Comparison of ENCODE assay signal across 12 mouse cellular contexts in the genomic region with DNA sequence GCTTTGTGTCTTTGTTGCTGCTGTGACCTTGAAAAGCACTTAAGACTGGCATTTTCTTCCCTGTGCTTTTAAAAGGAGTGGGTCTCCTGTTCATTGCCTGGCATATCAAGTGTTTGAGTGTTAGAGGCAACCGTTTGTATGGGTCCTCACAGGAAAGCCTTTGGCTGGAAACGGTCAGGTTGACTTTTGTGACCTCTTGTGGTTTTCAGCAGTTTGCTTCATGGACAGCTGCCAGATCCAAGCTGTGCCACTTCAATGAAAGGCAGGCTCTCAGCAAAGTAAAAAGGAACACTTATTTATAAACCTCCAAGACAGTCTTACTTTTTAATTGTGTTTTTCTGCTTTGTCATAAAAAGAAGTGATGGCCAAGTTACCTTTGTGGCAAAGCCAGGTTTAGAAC. TPM values are rescaled to one million over a fixed set of nuclear protein-coding genes. Genes with fewer than 3 reads are reported as not detected.
DNase-seq lines count a peak whose midpoint lies in the region; ATAC-seq and TF ChIP-seq lines count a peak whose summit lies in the region.
"Had no signal": no experiment of that assay in that cellular context is flagged by ENCODE, and none has a peak within 500 bp of the region (broad histone marks: within the 10 kb centered on the region; RNA-seq: fewer than 3 reads in every experiment).

No protein-coding gene starts in this region.

- H3K9me3 ChIP-seq in heart, postnatal 0 days (replicated peaks; ENCODE audit: control insufficient read depth, low read length): no peaks in the 10 kb centered on the region
- H3K9me3 ChIP-seq in midbrain, postnatal 0 days (ENCODE audit: low read length): no peaks in the 10 kb centered on the region
- no peaks in the 10 kb centered on the region for H3K9me3 ChIP-seq in midbrain, embryonic 13.5 days
- H3K9me3 ChIP-seq: G1E; liver, embryonic 15.5 days had no signal

- no peak for ATAC-seq in heart, postnatal 0 days (ENCODE audit: insufficient read depth, low read depth)
- no peak for ATAC-seq in midbrain, postnatal 0 days (ENCODE audit: low FRiP score)
- ATAC-seq in midbrain, embryonic 13.5 days: no peak

- TF ChIP-seq CTCF in heart, postnatal 0 days (IDR thresholded peaks at IDR 0.05; ENCODE audit: low read depth): no peak
- TF ChIP-seq CTCF in midbrain, postnatal 0 days (IDR thresholded peaks at IDR 0.05): no peak

- no peak overlapping the region for H3K27ac ChIP-seq in heart, postnatal 0 days (ENCODE audit: low read depth)
- H3K27ac ChIP-seq in midbrain, postnatal 0 days (ENCODE audit: low read depth, low read length): no peak overlapping the region
- no peak overlapping the region for H3K27ac ChIP-seq in midbrain, embryonic 13.5 days
- H3K27ac ChIP-seq: liver, embryonic 15.5 days had no signal

- no peak overlapping the region for H3K4me2 ChIP-seq in heart, postnatal 0 days (ENCODE audit: low read depth, low read length)
- no peak overlapping the region for H3K4me2 ChIP-seq in midbrain, postnatal 0 days (ENCODE audit: low read depth, low read length, poor library complexity, severe bottlenecking)
- H3K4me2 ChIP-seq in midbrain, embryonic 13.5 days (replicated peaks): no peak overlapping the region
- H3K4me2 ChIP-seq: liver, embryonic 15.5 days had no signal

- no peaks in the 10 kb centered on the region for H3K27me3 ChIP-seq in heart, postnatal 0 days (ENCODE audit: control insufficient read depth, insufficient read depth, low read length)
- no peaks in the 10 kb centered on the region for H3K27me3 ChIP-seq in midbrain, postnatal 0 days (ENCODE audit: insufficient read depth, low read length)
- no peaks in the 10 kb centered on the region for H3K27me3 ChIP-seq in midbrain, embryonic 13.5 days
- H3K27me3 ChIP-seq: liver, embryonic 15.5 days had no signal

- no peak overlapping the region for H3K9ac ChIP-seq in heart, postnatal 0 days (replicated peaks; ENCODE audit: low read depth, low read length)
- no peak overlapping the region for H3K9ac ChIP-seq in midbrain, postnatal 0 days (replicated peaks; ENCODE audit: low read length, poor library complexity, severe bottlenecking)
- no peak overlapping the region for H3K9ac ChIP-seq in midbrain, embryonic 13.5 days (replicated peaks)
- H3K9ac ChIP-seq: liver, embryonic 15.5 days had no signal

- no peaks in the 10 kb centered on the region for H3K36me3 ChIP-seq in heart, postnatal 0 days (replicated peaks; ENCODE audit: control insufficient read depth, insufficient read depth, low read length)
- H3K36me3 ChIP-seq in midbrain, postnatal 0 days (ENCODE audit: insufficient read depth, low read length): no peaks in the 10 kb centered on the region
- peaks cover 5% of the 10 kb centered on the region; the same call in 1 of the 2 replicates for H3K36me3 ChIP-seq in midbrain, embryonic 13.5 days

- 6% methylated on average over 2 of the region's 2 CpGs for WGBS in heart, postnatal 0 days
- 35% methylated on average over 2 of the region's 2 CpGs for WGBS in midbrain, postnatal 0 days
- 42% methylated on average over 2 of the region's 2 CpGs for WGBS in midbrain, embryonic 13.5 days

- H3K4me1 ChIP-seq in heart, postnatal 0 days (ENCODE audit: control insufficient read depth, insufficient read depth): peaks cover 19% of the 10 kb centered on the region
- H3K4me1 ChIP-seq in midbrain, postnatal 0 days (ENCODE audit: insufficient read depth, low read length): no peaks in the 10 kb centered on the region
- peaks cover 6% of the 10 kb centered on the region; the same call in 1 of the 2 replicates for H3K4me1 ChIP-seq in midbrain, embryonic 13.5 days (replicated peaks)
- H3K4me1 ChIP-seq: liver, embryonic 15.5 days had no signal

- no peak for TF ChIP-seq EP300 in heart, postnatal 0 days (IDR thresholded peaks at IDR 0.05; ENCODE audit: low read depth)

- intact Hi-C loops in heart, postnatal 36 days (cut with DNase I): no loop called here

- H3K4me3 ChIP-seq in heart, postnatal 0 days (ENCODE audit: low read depth, low read length): no peak overlapping the region
- H3K4me3 ChIP-seq in midbrain, postnatal 0 days (ENCODE audit: low read depth, low read length): no peak overlapping the region
- no peak overlapping the region for H3K4me3 ChIP-seq in midbrain, embryonic 13.5 days (replicated peaks)
- H3K4me3 ChIP-seq: liver, embryonic 15.5 days; myocyte had no signal

- peak; percentile 52 for DNase-seq in heart, postnatal 0 days (ENCODE audit: low spot score)
- DNase-seq in heart, postnatal 36 days: no peak
- peak; percentile 62 for DNase-seq in midbrain, postnatal 0 days (ENCODE audit: low spot score)
- DNase-seq in kidney, postnatal 10 days: peak; percentile 45
- DNase-seq in lung, postnatal 36 days: peak; percentile 81
- no peak for DNase-seq in layer of hippocampus, postnatal 25 days (ENCODE audit: extremely low spot score in 1 of 2, low spot score in 1 of 2)
- no peak for DNase-seq in spleen, adult 18-20 months
- DNase-seq: layer of hippocampus, postnatal 36 days had no signal

RNA-seq across cellular contexts. Expression of a gene that starts 47.8 kb away (rescaled TPM):
- total RNA-seq in heart, postnatal 0 days (2014; rRNA removed; ENCODE audit: low replicate concordance): 14.8 and 26.7 TPM in 2 replicates
- polyA plus RNA-seq in heart, postnatal 0 days (2015; fragmentation: Nextera tagmentation; extraction: Ambion mirVana): 13.8 and 13.9 TPM in 2 replicates
- total RNA-seq in heart, postnatal 36 days (2021): 10 to 100 TPM; 10.4 to 14.7 TPM
- total RNA-seq in midbrain, postnatal 0 days (2014; rRNA removed): 13.9 and 21.5 TPM in 2 replicates
- polyA plus RNA-seq in midbrain, postnatal 0 days (2015; fragmentation: Nextera tagmentation; extraction: Ambion mirVana): 15.3 and 17.1 TPM in 2 replicates
- 19.1 and 21.0 TPM in 2 replicates for polyA plus RNA-seq in midbrain, embryonic 13.5 days (2015; fragmentation: Nextera tagmentation; extraction: Ambion mirVana)
- total RNA-seq in layer of hippocampus, postnatal 25 days (2021): 10 to 100 TPM; 23.8 to 26.2 TPM

Comparison
In these comparisons a context has a peak if more than half of its experiments do, and no peak if none do; other contexts are left out.
1. DNase-seq: peak in heart, postnatal 0 days (single experiment), midbrain, postnatal 0 days (single experiment), kidney, postnatal 10 days (single experiment) and lung, postnatal 36 days (single experiment); none in heart, postnatal 36 days (0 of 2), layer of hippocampus, postnatal 25 days (0 of 2) and spleen, adult 18-20 months (0 of 2).